Mouse (Mus musculus) heart, embryonic 14.5 days (tissue): ENCODE data around the gene Babam1. TPM values are rescaled to one million over a fixed set of nuclear protein-coding genes. Genes with fewer than 3 reads are reported as not detected.

Experiments used
- ATAC-seq: fragments of 200-750 bp; cut with Nextera tagmentation; 2 replicates; pipeline ENCODE4 v1.8.0; 2017; ENCODE audit warnings: low read depth, moderate TSS enrichment; ENCODE audit not compliant: insufficient number of reproducible peaks, insufficient read depth, low FRiP score
- H3K27ac ChIP-seq, 2 experiments: fragments of 200-500 bp in 1 of 2; fragments of 300-500 bp in 1 of 2; sonication (generic) in 1 of 2; replicated peaks in 1 of 2; 2 replicates each; pipeline ENCODE4 v1.5.1; 2012 to 2014; ENCODE audit warnings: low read depth in 2 of 2, low read length in 2 of 2, control low read depth in 1 of 2, mild to moderate bottlenecking in 1 of 2, mixed read lengths in 1 of 2; ENCODE audit not compliant: control insufficient read depth in 1 of 2, insufficient read depth in 1 of 2
- H3K27me3 ChIP-seq: fragments of 300-500 bp; sonication (generic); 2 replicates; pipeline ENCODE4 v1.6.1; 2014; ENCODE audit warnings: mild to moderate bottlenecking, low read length, control low read depth; ENCODE audit not compliant: control insufficient read depth, insufficient read depth
- H3K36me3 ChIP-seq: fragments of 300-500 bp; sonication (generic); 2 replicates; pipeline ENCODE4 v1.6.1; 2014; ENCODE audit warnings: mild to moderate bottlenecking, control low read depth, low read length, mixed read lengths; ENCODE audit not compliant: control insufficient read depth, insufficient read depth
- H3K4me1 ChIP-seq, 2 experiments: fragments of 200-500 bp in 1 of 2; fragments of 300-500 bp in 1 of 2; sonication (generic) in 1 of 2; 2 replicates each; pipeline ENCODE4 v1.6.1; 2012 to 2014; ENCODE audit warnings: low read length in 2 of 2, control low read depth in 1 of 2, mixed read lengths in 1 of 2; ENCODE audit not compliant: control insufficient read depth in 2 of 2, insufficient read depth in 2 of 2
- H3K4me2 ChIP-seq: fragments of 300-500 bp; sonication (generic); 2 replicates; pipeline ENCODE4 v1.6.1; 2014; ENCODE audit warnings: mild to moderate bottlenecking, low read length
- H3K4me3 ChIP-seq, 2 experiments: fragments of 200-500 bp in 1 of 2; fragments of 300-500 bp in 1 of 2; sonication (generic) in 1 of 2; 2 replicates each; pipeline ENCODE4 v1.5.1; 2012 to 2014; ENCODE audit warnings: low read length in 2 of 2, mild to moderate bottlenecking in 2 of 2, control low read depth in 1 of 2, low read depth in 1 of 2, moderate library complexity in 1 of 2; ENCODE audit not compliant: control insufficient read depth in 1 of 2, insufficient read depth in 1 of 2
- H3K9ac ChIP-seq: fragments of 300-500 bp; sonication (generic); 2 replicates; pipeline ENCODE4 v1.6.1; 2014; ENCODE audit warnings: mild to moderate bottlenecking, low read length
- H3K9me3 ChIP-seq: fragments of 300-500 bp; sonication (generic); 2 replicates; pipeline ENCODE4 v1.6.1; 2016; ENCODE audit warnings: low read length, control low read depth; ENCODE audit not compliant: control insufficient read depth
- WGBS: fragments of 180-500 bp; shearing (Covaris S2); extraction: QIAGEN DNeasy Blood & Tissue Kit; methylation state at CpG from one replicate; pipeline ENCODE4 v1.1.7; 2014; 5-methylcytosine and 5-hydroxymethylcytosine counted together
- polyA plus RNA-seq: library from polyadenylated mRNA; unstranded; fragments of >200 nt; fragmentation: Nextera tagmentation; extraction: Ambion mirVana; gene quantifications from 2 replicates; pipeline ENCODE4 v1.2.1, GENCODE M21; 2014

Babam1 gene
- polyA plus RNA-seq, 1 experiment from 2014 or later: 86.1 TPM

DNA sequence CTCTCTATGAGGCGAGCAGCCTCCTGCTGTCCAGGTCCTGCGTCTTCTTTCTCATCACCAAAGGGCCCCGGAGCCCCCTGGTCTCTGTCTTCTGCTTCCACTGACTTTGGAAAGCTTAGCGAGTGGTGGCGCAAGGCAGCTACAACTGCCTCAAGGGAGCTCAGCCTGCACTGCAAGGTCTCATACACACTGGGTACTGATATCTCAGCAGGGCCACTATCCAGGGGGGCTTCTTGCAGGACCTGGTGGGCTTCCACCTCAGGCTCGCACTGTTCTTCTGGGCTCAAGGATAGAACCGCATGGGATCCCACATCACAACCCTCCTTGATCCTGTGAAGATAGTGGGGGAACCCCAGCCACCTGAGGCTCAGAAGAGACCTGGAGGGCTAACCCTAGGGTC lies 2.2 kb upstream of the Babam1 start:
- H3K9me3 ChIP-seq: no peaks in the 10 kb centered on the region
- no peak for ATAC-seq
- H3K4me1 ChIP-seq: peaks cover 10 to 12% of the 10 kb centered on the region in 2 experiments
- H3K36me3 ChIP-seq: peaks cover 16% of the 10 kb centered on the region
- no peaks in the 10 kb centered on the region for H3K27me3 ChIP-seq
- H3K27ac ChIP-seq: no peak overlapping the region
- peak overlapping the region; percentile 12 to 15; a peak in 3 of 4 replicates for H3K4me3 ChIP-seq
- peak overlapping the region; percentile 46; the same call in 1 of the 2 replicates for H3K9ac ChIP-seq
- H3K4me2 ChIP-seq: peak overlapping the region; percentile 87
- WGBS: 71% methylated on average over 7 of the region's 7 CpGs

DNA sequence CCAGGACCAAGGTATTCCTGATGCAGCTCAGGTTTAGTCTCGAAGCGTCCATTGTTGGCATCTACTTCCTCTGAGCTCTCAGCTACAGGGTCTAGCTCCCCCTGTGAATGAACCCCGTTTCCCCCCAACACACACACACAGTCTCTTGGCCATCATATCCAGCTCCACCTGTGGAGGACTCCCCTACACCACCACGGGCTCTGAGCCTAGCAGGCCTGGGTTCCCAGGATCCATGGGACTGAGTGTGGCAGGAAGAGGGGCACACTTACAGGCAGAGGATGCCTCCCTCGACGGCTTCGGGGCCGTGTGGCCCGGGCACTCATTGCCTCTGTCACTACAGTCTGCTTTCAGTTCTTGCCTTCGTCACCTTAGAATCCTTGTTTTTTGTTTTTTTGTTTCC lies 1.6 kb upstream of the Babam1 start:
- Histone ChIP-seq H3K27me3 (no peaks in the 10 kb centered on the region), H3K9ac (peak overlapping the region; percentile 46; the same call in 1 of the 2 replicates), H3K9me3 (no peaks in the 10 kb centered on the region), H3K4me3 (peak overlapping the region; percentile 12 to 15; a peak in 3 of 4 replicates), H3K4me1 (peaks cover 10 to 12% of the 10 kb centered on the region in 2 experiments), H3K36me3 (peaks cover 22% of the 10 kb centered on the region), H3K4me2 (peak overlapping the region; percentile 87), H3K27ac (peak overlapping the region; percentile 65 to 86)
- 70% methylated on average over 10 of the region's 10 CpGs for WGBS
- ATAC-seq: no peak

DNA sequence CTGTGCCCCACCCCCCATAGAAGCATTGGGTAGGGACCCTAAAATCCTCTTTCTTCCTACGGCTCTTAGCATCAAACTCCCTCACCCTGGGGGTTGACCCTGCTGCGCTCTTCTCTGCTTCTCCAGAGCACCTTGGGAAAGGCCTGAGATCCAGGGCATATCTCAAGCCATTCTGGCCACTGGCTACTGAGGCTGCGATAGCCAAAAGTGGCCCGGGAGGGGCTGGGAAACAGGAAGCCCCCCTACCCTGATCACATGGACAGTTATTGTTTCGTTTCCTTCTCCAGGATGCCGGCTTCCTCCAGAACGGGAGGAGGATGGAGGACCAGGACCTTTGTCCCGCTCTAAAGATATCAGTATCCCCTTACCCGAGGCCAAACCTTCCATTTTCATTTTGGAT lies 1.0 kb upstream of the Babam1 start, which contains the start of gene Ushbp1:
TSS of gene Ushbp1 (minus strand) at position 174 of the 400 bp plus-strand sequence.
- Histone ChIP-seq H3K27ac (peak within 1 kb of the TSS; percentile 65 to 86), H3K4me1 (peaks cover 10 to 12% of the 10 kb centered on the region in 2 experiments), H3K27me3 (no peaks in the 10 kb centered on the region), H3K36me3 (peaks cover 27% of the 10 kb centered on the region), H3K9me3 (no peaks in the 10 kb centered on the region), H3K9ac (peak within 1 kb of the TSS; percentile 46; the same call in 1 of the 2 replicates), H3K4me3 (peak within 1 kb of the TSS; percentile 25 to 89), H3K4me2 (peak within 1 kb of the TSS; percentile 87)
- no peak for ATAC-seq
- WGBS: 65% methylated on average over 9 of the region's 9 CpGs

DNA sequence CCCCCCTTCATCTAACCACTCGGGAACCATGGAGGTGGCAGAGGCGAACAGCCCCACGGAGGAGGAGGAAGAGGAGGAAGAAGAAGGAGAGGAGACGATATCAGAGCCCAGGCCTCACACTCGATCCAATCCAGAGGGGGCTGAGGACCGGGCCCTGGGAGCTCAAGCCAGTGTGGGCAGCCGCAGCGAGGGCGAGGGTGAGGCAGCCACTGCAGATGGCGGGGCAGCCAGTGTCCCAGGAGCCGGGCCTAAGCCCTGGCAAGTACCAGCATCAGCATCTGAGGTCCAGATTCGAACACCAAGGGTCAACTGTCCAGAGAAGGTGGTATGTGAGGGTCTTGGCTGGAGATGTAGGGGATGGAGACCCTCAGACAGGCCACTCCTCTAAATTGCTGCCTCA lies 1.0 kb downstream of the Babam1 start:
- Histone ChIP-seq H3K4me3 (peak overlapping the region; percentile 84 to 89), H3K4me1 (peaks cover 10 to 12% of the 10 kb centered on the region in 2 experiments), H3K36me3 (peaks cover 29% of the 10 kb centered on the region), H3K27ac (no peak overlapping the region), H3K27me3 (no peaks in the 10 kb centered on the region), H3K9me3 (no peaks in the 10 kb centered on the region), H3K9ac (peak overlapping the region; percentile 84; the same call in 1 of the 2 replicates), H3K4me2 (peak overlapping the region; percentile 87)
- ATAC-seq: no peak
- 80% methylated on average over 12 of the region's 12 CpGs for WGBS

DNA sequence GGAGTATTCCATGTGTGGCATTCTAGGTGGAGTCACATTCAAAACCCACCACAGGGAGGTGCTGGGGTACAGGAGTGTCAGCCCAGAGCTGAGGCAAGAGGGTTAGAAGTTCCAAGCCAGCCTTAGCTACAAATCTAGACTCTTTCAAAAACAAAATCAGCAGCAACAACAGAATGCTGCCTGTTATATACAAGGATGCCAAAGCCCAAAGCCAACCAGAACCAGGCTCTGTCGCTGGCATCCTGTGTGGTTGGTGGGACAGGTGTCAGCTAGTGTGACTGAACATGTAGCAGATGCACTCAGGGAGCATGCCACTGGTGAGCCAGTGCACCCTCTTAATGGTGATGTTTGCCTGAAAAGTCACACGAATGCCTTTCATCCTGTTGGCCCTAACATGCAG lies 4.2 kb downstream of the Babam1 start:
- no peak overlapping the region for H3K27ac ChIP-seq
- peaks cover 9 to 12% of the 10 kb centered on the region in 2 experiments for H3K4me1 ChIP-seq
- WGBS: 81% methylated on average over 2 of the region's 2 CpGs
- ATAC-seq: no peak
- no peak overlapping the region for H3K4me3 ChIP-seq
- H3K27me3 ChIP-seq: no peaks in the 10 kb centered on the region
- H3K4me2 ChIP-seq: no peak overlapping the region
- H3K9ac ChIP-seq: no peak overlapping the region
- no peaks in the 10 kb centered on the region for H3K9me3 ChIP-seq
- H3K36me3 ChIP-seq: peaks cover 29% of the 10 kb centered on the region

DNA sequence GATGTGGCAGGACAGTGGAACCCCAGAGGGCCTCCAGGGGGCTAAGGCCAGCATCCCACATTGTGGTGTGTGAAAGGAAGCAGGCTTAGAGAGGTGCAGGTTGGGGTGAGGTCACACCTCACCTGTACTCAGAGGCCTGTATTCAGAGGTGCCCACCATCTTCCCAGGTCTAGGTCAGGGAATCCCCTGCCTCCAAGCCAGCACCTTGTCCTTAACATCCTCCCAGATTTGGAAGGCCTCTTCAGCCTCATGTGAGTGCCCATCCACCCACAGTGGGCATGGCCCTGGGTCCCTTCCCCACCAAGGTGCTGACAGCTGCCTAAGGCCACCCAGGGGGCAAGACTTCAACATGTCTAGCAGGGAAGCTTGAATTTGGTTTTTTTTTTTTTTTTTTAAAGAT lies 4.8 kb downstream of the Babam1 start:
- peaks cover 5 to 11% of the 10 kb centered on the region in 2 experiments for H3K4me1 ChIP-seq
- H3K9me3 ChIP-seq: no peaks in the 10 kb centered on the region
- no peaks in the 10 kb centered on the region for H3K27me3 ChIP-seq
- H3K27ac ChIP-seq: no peak overlapping the region
- ATAC-seq: no peak
- no peak overlapping the region for H3K4me2 ChIP-seq
- peaks cover 29% of the 10 kb centered on the region for H3K36me3 ChIP-seq
- H3K9ac ChIP-seq: no peak overlapping the region
- no peak overlapping the region for H3K4me3 ChIP-seq

DNA sequence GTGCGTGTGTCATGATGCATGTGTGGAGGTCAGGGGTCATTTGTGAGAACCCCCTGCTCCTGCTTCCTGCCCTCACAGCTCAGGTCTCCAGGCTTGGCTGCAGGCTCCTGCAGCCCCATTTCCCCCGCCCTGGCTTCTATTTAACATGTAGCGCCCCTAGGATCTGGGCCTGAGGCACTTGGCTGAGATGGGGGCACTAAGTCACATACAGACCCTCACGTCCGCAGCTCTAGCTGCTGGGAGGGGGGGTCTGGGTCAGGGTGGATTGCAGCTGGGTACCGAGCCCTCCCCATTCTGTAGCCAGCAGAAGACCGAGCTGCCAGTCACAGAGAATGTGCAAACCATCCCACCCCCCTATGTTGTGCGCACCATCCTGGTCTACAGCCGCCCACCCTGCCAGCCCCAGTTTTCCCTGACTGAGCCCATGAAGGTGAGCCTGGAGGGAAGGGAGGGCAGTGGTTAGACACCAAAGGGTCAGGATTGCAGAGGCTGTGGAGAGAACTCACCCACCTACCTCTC lies 5.8 kb downstream of the Babam1 start:
- Histone ChIP-seq H3K4me3 (no peak overlapping the region), H3K4me1 (peaks cover 4 to 17% of the 10 kb centered on the region in 2 experiments), H3K27me3 (no peaks in the 10 kb centered on the region), H3K9ac (no peak overlapping the region), H3K27ac (no peak overlapping the region), H3K9me3 (no peaks in the 10 kb centered on the region), H3K4me2 (no peak overlapping the region), H3K36me3 (peaks cover 29% of the 10 kb centered on the region)
- no peak for ATAC-seq
- WGBS: 90% methylated on average over 9 of the region's 9 CpGs
